Mouse (Mus musculus): ENCODE results near the gene Tgfbi. TPM values are rescaled to one million over a fixed set of nuclear protein-coding genes. Genes with fewer than 3 reads are reported as not detected.

Gene Tgfbi
- polyA plus RNA-seq, 1 experiment, result 151 TPM

Other genes with a start within 250 kb of the Tgfbi start
- 0.07 and 0.13 TPM in 2 replicates for gene Gm3045, start 182.9 kb upstream of the Tgfbi start, polyA plus RNA-seq (2012; rRNA removed)
- 14.9 and 17.7 TPM in 2 replicates for gene Slc25a48, start 171.2 kb upstream of the Tgfbi start, polyA plus RNA-seq (2012; rRNA removed)
- gene Il9, start 127.3 kb upstream of the Tgfbi start, polyA plus RNA-seq (2012; rRNA removed), result not detected in 2 replicates
- gene Fbxl21, start 87.1 kb upstream of the Tgfbi start, polyA plus RNA-seq (2012; rRNA removed), result 2.8 and 3.7 TPM in 2 replicates
- not detected in 2 replicates for gene Lect2, start 61.0 kb upstream of the Tgfbi start, polyA plus RNA-seq (2012; rRNA removed)
- gene Smad5, start 93.5 kb downstream of the Tgfbi start, polyA plus RNA-seq (2012; rRNA removed), result 21.9 and 25.7 TPM in 2 replicates
- not detected in 2 replicates for gene Gm45623, start 144.3 kb downstream of the Tgfbi start, polyA plus RNA-seq (2012; rRNA removed)